Mouse (Mus musculus): ENCODE measurements around the gene Angptl7. TPM values are rescaled to one million over a fixed set of nuclear protein-coding genes. Genes with fewer than 3 reads are reported as not detected.

The Angptl7 gene
- polyA plus RNA-seq, 1 experiment: not detected

GRCm38 (mm10) chr4:148469487-148470252 lies 30.6 kb downstream of the Angptl7 start:
- TF ChIP-seq GATA1 (IDR thresholded peaks at IDR 0.05; ENCODE audit: low read length): no peak

GRCm38 (mm10) chr4:148468396-148468795 lies 31.9 kb downstream of the Angptl7 start:
- no peak for TF ChIP-seq GATA1 (IDR thresholded peaks at IDR 0.05; ENCODE audit: low read length)

- TF ChIP-seq GATA1 (IDR thresholded peaks at IDR 0.05; ENCODE audit: low read length): no peak
Measured at GRCm38 (mm10) chr4:148466511-148467079, 33.7 kb downstream of the Angptl7 start.

- no peak for TF ChIP-seq GATA1 (IDR thresholded peaks at IDR 0.05; ENCODE audit: low read length)
Measured at GRCm38 (mm10) chr4:148464869-148465268, 35.4 kb downstream of the Angptl7 start.

GRCm38 (mm10) chr4:148464301-148464700 lies 36.0 kb downstream of the Angptl7 start:
- TF ChIP-seq GATA1 (IDR thresholded peaks at IDR 0.05; ENCODE audit: low read length): no peak

GRCm38 (mm10) chr4:148463208-148463960 lies 36.9 kb downstream of the Angptl7 start:
- no peak for TF ChIP-seq GATA1 (IDR thresholded peaks at IDR 0.05; ENCODE audit: low read length)

GRCm38 (mm10) chr4:148462717-148463116 lies 37.5 kb downstream of the Angptl7 start:
- TF ChIP-seq GATA1 (IDR thresholded peaks at IDR 0.05; ENCODE audit: low read length): no peak

GRCm38 (mm10) chr4:148461772-148462171 lies 38.5 kb downstream of the Angptl7 start:
- TF ChIP-seq GATA1 (IDR thresholded peaks at IDR 0.05; ENCODE audit: low read length): no peak

GRCm38 (mm10) chr4:148460656-148461284 lies 39.5 kb downstream of the Angptl7 start:
- no peak for TF ChIP-seq GATA1 (IDR thresholded peaks at IDR 0.05; ENCODE audit: low read length)

GRCm38 (mm10) chr4:148455477-148456025 lies 44.7 kb downstream of the Angptl7 start:
- TF ChIP-seq GATA1 (IDR thresholded peaks at IDR 0.05; ENCODE audit: low read length): no peak

GRCm38 (mm10) chr4:148453707-148454106 lies 46.6 kb downstream of the Angptl7 start:
- no peak for TF ChIP-seq GATA1 (IDR thresholded peaks at IDR 0.05; ENCODE audit: low read length)

GRCm38 (mm10) chr4:148448853-148449245 lies 51.4 kb downstream of the Angptl7 start:
- no peak for TF ChIP-seq GATA1 (IDR thresholded peaks at IDR 0.05; ENCODE audit: low read length)

- no peak for TF ChIP-seq GATA1 (IDR thresholded peaks at IDR 0.05; ENCODE audit: low read length)
Measured at GRCm38 (mm10) chr4:148448179-148448852, 51.9 kb downstream of the Angptl7 start, which contains the start of gene Mtor. Gene Mtor (plus strand): TSS chr4:148448611.

Other genes starting within 250 kb of the Angptl7 start
- gene Disp3, start 212.5 kb downstream of the Angptl7 start, polyA plus RNA-seq (2012): 0.01 and 0.06 TPM in 2 replicates
- gene Ubiad1, start 55.7 kb downstream of the Angptl7 start, polyA plus RNA-seq (2012): 20.7 and 32.9 TPM in 2 replicates
- gene Mtor, start 51.8 kb downstream of the Angptl7 start, polyA plus RNA-seq (2012): 11.7 and 15.5 TPM in 2 replicates
- gene Exosc10, start 58.0 kb upstream of the Angptl7 start, polyA plus RNA-seq (2012): 58.9 and 73.5 TPM in 2 replicates
- gene Srm, start 91.0 kb upstream of the Angptl7 start, polyA plus RNA-seq (2012): 516 and 529 TPM in 2 replicates
- 0.19 and 0.26 TPM in 2 replicates for gene Masp2, start 102.1 kb upstream of the Angptl7 start, polyA plus RNA-seq (2012)
- 37.2 and 54.9 TPM in 2 replicates for gene Tardbp, start 126.6 kb upstream of the Angptl7 start, polyA plus RNA-seq (2012)
- not detected in 2 replicates for gene Gm572, start 142.9 kb upstream of the Angptl7 start, polyA plus RNA-seq (2012)